Mouse (Mus musculus) MEL (cell line): ENCODE data around the gene Foxg1.

ENCODE experiments used
- CTCF ChIP-seq, 3 experiments: IDR thresholded peaks in 2 of 3; conservative IDR thresholded peaks in 1 of 3; 2 replicates each; pipeline ENCODE4 v1.5.1; 2011 to 2012; ENCODE audit warnings: low read length in 3 of 3, low read depth in 2 of 3, mild to moderate bottlenecking in 2 of 3, improper control_type of control experiment in 1 of 3, inconsistent platforms in 1 of 3, mixed read lengths in 1 of 3, moderate library complexity in 1 of 3; ENCODE audit not compliant: control insufficient read depth in 1 of 3, insufficient read depth in 1 of 3, poor library complexity in 1 of 3, severe bottlenecking in 1 of 3
- EP300 ChIP-seq, 2 experiments: IDR thresholded peaks; 2 replicates each; pipeline ENCODE4 v1.6.1; 2011; ENCODE audit warnings: improper control_type of control experiment in 2 of 2, low read length in 2 of 2, low read depth in 1 of 2, mild to moderate bottlenecking in 1 of 2
- KAT2A ChIP-seq: conservative IDR thresholded peaks from 2 replicates; pipeline ENCODE4 v1.6.1; 2012; ENCODE audit warnings: low read depth, low read length, improper control_type of control experiment, inconsistent platforms
- MEF2A ChIP-seq: IDR thresholded peaks from 2 replicates; pipeline ENCODE4 v1.6.1; 2014; ENCODE audit warnings: low read depth, mild to moderate bottlenecking, inconsistent platforms, low read length, improper control_type of control experiment; ENCODE audit not compliant: poor library complexity, insufficient replicate concordance, severe bottlenecking; ENCODE audit errors: extremely low read depth
- ZC3H11A ChIP-seq: IDR thresholded peaks from 2 replicates; pipeline ENCODE4 v1.6.1; 2012; ENCODE audit warnings: low read depth, mild to moderate bottlenecking, inconsistent platforms, low read length, improper control_type of control experiment
- ZNF384 ChIP-seq: IDR thresholded peaks from 2 replicates; pipeline ENCODE4 v1.6.1; 2012; ENCODE audit warnings: low read depth, mild to moderate bottlenecking, inconsistent platforms, low read length, improper control_type of control experiment

- TF ChIP-seq ZNF384 = no peak
- TF ChIP-seq MEF2A = no peak
- TF ChIP-seq KAT2A = no peak
- no peak for TF ChIP-seq EP300 (IDR thresholded peaks at IDR 0.05; ENCODE audit: low read depth in 1 of 2, low read length in 2 of 2)
- TF ChIP-seq CTCF (IDR thresholded peaks at IDR 0.05 in 2 of 3, conservative IDR thresholded peaks at IDR 0.05 in 1 of 3; ENCODE audit: control insufficient read depth in 1 of 3, insufficient read depth in 1 of 3, low read depth in 2 of 3, low read length in 3 of 3, poor library complexity in 1 of 3, severe bottlenecking in 1 of 3) = no peak
- TF ChIP-seq ZC3H11A = no peak
Measured at GRCm38 (mm10) chr12:49387856-49388598, 5.6 kb downstream of the Foxg1 start.
